Mouse (Mus musculus) CH12.LX (cell line): ENCODE measurements around the gene Phactr1.

Experiments used
- EP300 ChIP-seq: IDR thresholded peaks from 2 replicates; pipeline ENCODE4 v1.6.1; 2011; ENCODE audit warnings: low read length, improper control_type of control experiment
- ETS1 ChIP-seq: conservative IDR thresholded peaks from 2 replicates; pipeline ENCODE4 v1.6.1; 2012; ENCODE audit warnings: low read depth, mild to moderate bottlenecking, inconsistent platforms, low read length, improper control_type of control experiment, moderate library complexity
- MYC ChIP-seq: IDR thresholded peaks from 2 replicates; pipeline ENCODE4 v1.6.1; 2011; ENCODE audit warnings: low read depth, mild to moderate bottlenecking, improper control_type of control experiment, low read length
- POLR2A ChIP-seq: IDR thresholded peaks from 2 replicates; pipeline ENCODE4 v1.6.1; 2011; ENCODE audit warnings: low read depth, mild to moderate bottlenecking, improper control_type of control experiment, low read length
- UBTF ChIP-seq: IDR thresholded peaks from 2 replicates; pipeline ENCODE4 v1.6.1; 2012; ENCODE audit warnings: low read depth, mild to moderate bottlenecking, inconsistent platforms, low read length, improper control_type of control experiment, moderate library complexity
- USF2 ChIP-seq: conservative IDR thresholded peaks from 2 replicates; pipeline ENCODE4 v1.6.1; 2011; ENCODE audit warnings: low read depth, low read length, improper control_type of control experiment

- TF ChIP-seq POLR2A (no peak), EP300 (no peak), ETS1 (no peak), MYC (no peak), USF2 (no peak), UBTF (no peak)
Observed at GRCm38 (mm10) chr13:42738152-42738551, 57.7 kb downstream of the Phactr1 start.
